Mouse (Mus musculus) urinary bladder, postnatal 4 days (tissue): ENCODE measurements at regions not wholly inside any gene's neighbourhood (a gene's known extent, or its start where the extent isn't known, plus 50 kb on each side); places are given as distances from the start of the nearest gene placed in this dataset.

Source experiments
- DNase-seq, 2 experiments: peaks; one replicate each; pipeline ENCODE4 v3.0.0; 2021 to 2022; ENCODE audit warnings: low spot score in 2 of 2

GRCm38 (mm10) chr19:27134360-27134759 is 81.9 kb upstream of the Vldlr start:
- DNase-seq, result no peak

- no peak for DNase-seq
Observed at GRCm38 (mm10) chr19:27140892-27141291, 75.4 kb upstream of the Vldlr start.

GRCm38 (mm10) chr19:27142181-27142580 is 74.1 kb upstream of the Vldlr start:
- no peak for DNase-seq

- DNase-seq, result no peak
Observed at GRCm38 (mm10) chr19:27147404-27147803, 68.9 kb upstream of the Vldlr start.

DNA sequence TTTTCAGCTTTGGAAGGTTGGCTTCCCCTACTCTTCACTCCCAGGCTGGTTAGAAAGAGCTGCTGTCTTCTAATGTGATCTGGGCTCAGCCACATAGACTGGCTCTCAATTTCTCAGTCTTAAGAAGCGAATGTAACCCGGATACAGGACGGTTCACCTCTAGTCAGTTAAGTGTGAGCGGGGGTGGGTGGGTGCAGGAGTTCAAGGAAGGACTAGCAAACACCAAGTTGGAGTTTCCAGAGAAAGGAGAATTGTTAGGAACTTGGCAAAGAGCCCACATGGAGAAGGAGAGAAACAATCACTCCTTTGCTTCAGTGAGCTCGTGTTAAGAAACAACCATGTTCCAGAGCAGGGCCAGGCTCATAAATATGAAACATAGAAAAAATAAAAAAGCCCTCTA is 68.0 kb upstream of the Vldlr start:
- DNase-seq, result no peak

GRCm38 (mm10) chr19:27149567-27149966 is 66.7 kb upstream of the Vldlr start:
- DNase-seq, result no peak

DNA sequence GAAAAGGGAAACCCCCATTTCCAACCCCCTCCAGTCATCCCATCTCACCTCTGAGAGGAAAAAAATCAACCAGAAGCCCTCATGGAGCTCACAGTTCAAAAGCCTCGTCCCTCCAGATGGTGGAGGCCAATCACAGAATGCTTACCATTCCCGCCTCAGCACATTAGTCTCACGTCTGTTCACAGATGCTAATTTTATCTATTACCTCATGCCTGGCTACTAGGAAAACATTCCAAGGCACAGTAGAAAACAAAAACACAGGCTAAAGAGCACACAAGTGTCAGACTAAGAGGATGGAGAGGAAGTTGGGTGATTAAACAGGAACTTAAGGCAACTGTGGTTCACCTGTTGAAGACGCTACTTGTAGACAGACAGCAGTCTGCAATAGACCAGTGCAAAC is 54.4 kb upstream of the Vldlr start:
- DNase-seq, result no peak
